Mouse (Mus musculus): ENCODE measurements around the gene Cd68. TPM values are rescaled to one million over a fixed set of nuclear protein-coding genes. Genes with fewer than 3 reads are reported as not detected.

Gene Cd68
- total RNA-seq, 2 experiments from 2014 or later: 17.5 to 19.6 TPM

DNA sequence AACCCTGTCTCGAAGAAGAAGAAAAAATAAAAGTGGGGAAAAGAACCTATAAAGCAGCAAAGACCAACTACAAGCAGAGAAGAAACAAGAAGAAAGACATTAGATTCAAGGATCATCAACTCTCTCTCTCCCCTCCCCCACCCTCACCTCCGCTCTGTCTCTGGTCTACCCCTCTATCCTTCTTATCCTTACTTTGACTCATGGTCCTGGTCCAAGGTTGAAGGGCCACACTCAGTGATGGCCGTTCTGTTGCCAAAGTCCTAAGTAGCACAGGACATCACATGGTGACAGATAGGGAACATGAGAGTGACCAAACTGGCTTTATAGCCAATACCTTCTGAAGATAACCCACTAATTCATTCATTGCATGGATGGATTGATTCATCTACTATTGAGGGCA, 31.4 kb upstream of the Cd68 start:
- intact Hi-C loops (cut with DNase I): no loop called here
- no peak for DNase-seq (ENCODE audit: low spot score in 2 of 2)

- intact Hi-C loops (cut with DNase I): no loop called here
- DNase-seq (ENCODE audit: low spot score in 2 of 2): peak; percentile 23 to 49
These were observed 29.6 kb upstream of the Cd68 start, which contains the start of the genes Tnfsf12 and Tnfsfm13 for GRCm38 (mm10) chr11:69695361-69696181. Gene Tnfsf12, minus strand, starts transcription at chr11:69695849. Gene Tnfsfm13, minus strand, starts transcription at chr11:69696098.

DNA sequence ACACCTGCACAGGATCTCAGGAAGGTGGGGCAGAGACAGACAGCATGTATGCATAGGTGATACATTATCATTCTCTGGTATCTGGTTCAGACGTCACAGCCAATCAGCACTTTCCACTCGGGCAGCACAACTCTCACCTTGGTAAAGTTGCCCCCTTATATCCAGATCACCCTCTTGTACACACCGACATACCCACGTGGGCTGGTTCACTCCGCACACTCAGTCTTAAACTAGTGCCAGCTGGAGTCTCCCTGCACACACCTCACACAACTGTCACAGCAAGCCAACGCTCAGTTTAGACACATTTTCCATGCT, 29.1 kb upstream of the Cd68 start:
- intact Hi-C loops (cut with DNase I): no loop called here
- DNase-seq (ENCODE audit: low spot score in 2 of 2): peak in 1 of 2 experiments; percentile 77

DNA sequence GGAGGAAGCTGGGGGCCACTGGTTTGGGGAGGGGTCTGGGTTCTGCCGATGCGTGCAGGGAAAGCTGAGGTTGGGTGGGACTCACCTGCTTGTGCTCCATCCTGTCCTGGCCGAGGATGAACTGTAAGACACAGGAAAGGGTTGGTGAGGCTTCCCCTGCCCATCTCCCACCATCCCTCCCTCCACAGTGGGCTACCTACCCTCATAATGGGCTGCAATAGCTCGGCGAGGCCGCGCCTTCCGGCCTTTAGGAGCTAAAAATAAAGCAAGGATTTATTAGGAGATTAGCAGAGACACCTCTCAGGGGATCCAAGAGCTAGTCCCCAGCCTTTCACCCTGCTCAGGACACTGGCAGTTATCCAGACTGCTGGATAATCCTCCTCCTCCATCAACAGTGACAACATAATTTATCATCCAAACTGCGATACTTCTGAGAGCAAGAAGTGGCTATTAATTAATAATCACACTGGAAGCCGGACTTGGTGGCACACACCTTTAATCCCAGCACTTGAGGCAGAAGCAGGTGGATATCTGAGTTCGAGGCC, 27.5 kb upstream of the Cd68 start:
- intact Hi-C loops (cut with DNase I): no loop called here
- no peak for DNase-seq (ENCODE audit: low spot score in 2 of 2)

DNA sequence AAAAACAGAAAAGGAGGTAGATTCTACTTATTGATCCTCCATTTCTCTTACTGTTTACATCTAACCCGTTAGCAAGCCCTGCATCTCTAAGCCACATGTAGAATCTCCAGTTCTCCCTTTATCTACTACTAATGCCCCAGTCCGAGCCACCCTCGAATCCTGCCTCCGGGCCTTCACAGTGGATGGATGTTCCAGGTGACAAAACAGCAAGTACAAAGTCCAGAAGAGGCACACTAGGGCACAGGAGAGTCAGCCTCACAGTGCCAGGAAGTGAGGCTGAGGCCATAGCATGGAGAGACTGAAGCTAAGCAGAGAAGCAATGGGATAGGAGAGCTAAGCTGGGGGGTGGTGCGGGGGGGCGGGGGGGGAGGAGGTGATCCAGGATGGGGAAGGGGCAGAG, 26.9 kb upstream of the Cd68 start:
- intact Hi-C loops (cut with DNase I): no loop called here
- DNase-seq (ENCODE audit: low spot score in 2 of 2): no peak

DNA sequence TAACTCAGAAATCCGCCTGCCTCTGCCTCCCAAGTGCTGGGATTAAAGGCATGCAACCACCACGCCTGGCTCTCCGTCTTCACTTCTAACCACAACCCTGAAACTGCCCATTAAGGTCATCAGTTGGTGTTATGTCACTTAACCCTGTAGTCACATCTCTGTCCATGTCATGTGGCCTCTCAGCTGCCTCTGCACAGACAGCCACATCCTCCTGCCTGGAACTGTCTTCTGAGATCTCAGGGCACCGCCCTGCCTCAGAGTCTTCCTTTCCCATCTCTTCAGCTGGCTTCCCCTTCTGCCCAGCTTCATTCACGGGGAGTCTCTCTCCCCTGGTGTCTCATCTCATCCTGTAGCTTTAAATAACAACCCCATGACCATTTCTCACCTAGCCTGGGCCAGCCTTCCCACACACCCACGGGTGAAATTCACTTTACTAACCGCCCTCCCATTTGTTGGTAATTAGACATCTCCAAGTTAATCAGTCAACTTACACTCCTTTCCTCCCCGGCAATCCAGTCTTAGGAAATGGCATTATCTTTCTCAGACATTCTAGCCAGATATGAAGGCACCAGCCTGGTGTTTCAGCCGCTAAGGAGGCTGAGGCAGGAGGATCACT, 26.4 kb upstream of the Cd68 start:
- DNase-seq (ENCODE audit: low spot score in 2 of 2): no peak
- intact Hi-C loops (cut with DNase I): no loop called here

DNA sequence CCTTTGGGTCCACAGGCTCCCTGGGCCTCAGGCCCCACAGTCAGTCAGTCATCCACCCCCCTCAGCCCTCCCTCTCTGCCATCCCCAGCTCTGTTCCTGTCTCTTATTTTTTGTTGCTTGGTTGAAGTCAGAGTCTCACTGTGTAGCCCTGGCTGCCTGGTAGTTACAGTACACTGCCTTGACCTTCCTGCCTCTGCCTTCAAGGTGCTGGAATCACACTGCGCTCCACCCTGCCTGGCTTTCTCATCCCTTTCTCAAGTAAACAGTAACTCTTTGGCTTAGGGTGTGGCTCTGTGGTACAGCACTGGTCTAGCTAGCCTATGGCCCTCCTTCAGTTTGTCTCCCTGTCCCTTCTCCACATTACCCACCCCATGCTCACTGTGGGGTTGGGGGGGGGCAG, 23.9 kb upstream of the Cd68 start:
- no peak for DNase-seq (ENCODE audit: low spot score in 2 of 2)
- intact Hi-C loops (cut with DNase I): no loop called here

GRCm38 (mm10) chr11:69687061-69687460, 21.1 kb upstream of the Cd68 start:
- intact Hi-C loops (cut with DNase I): no loop called here
- DNase-seq (ENCODE audit: low spot score in 2 of 2): no peak

GRCm38 (mm10) chr11:69686377-69686776, 20.4 kb upstream of the Cd68 start:
- no peak for DNase-seq (ENCODE audit: low spot score in 2 of 2)
- intact Hi-C loops (cut with DNase I): no loop called here

GRCm38 (mm10) chr11:69685526-69686148, 19.7 kb upstream of the Cd68 start, which contains the start of gene Tnfsf13:
Gene Tnfsf13, minus strand, starts transcription at chr11:69685784.
- intact Hi-C loops (cut with DNase I): no loop called here
- DNase-seq (ENCODE audit: low spot score in 2 of 2): peak; percentile 50 to 70

DNA sequence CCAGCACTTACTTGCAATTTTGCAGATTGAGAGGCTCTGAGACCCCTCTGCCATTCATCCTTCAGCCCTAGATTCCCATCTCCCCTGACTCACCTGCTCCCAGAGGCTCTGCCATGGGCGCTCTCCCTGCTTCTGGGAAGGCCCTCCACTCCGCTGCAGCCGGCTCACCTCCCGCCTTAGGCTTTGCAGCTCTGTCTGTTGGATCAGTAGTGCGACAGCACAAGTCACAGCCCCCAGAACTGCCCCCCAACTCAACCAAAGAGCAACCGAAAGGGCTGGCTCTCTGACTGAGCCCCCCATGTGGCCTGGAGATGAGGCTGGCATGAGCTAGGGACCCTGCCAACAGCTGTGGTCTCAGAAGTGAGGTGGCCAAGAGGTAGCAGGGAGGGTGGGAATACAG, 19.0 kb upstream of the Cd68 start:
- DNase-seq (ENCODE audit: low spot score in 2 of 2): no peak
- intact Hi-C loops (cut with DNase I): loop anchor here (5.0 kb wide), 2 partner anchors 192 to 237 kb away; partner anchors contain the start of genes Eif5a and Tmem95

GRCm38 (mm10) chr11:69684128-69684745, 18.3 kb upstream of the Cd68 start:
- intact Hi-C loops (cut with DNase I): loop anchor here (5.0 kb wide), 2 partner anchors 193 to 238 kb away; partner anchors contain the start of genes Eif5a and Tmem95
- no peak for DNase-seq (ENCODE audit: low spot score in 2 of 2)

DNA sequence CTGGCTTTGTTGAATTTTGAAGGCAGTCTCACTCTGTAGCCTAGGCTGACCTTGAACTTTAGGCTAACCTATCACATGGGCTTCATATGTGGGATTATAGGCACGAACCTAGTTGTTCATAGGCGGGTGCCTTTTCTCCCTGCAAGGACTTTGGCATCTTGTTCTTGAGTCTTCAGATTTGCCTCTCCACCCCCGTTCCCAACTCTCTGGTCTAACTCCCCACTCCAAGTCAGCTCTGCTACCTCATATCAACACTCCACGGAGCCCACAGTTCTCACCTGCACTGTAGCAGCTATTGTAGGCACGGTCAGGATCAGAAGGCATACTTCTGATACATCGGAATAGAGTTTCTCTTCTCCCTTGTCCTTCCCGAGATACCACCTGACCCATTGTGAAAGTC, 17.6 kb upstream of the Cd68 start:
- intact Hi-C loops (cut with DNase I): loop anchor here (2.0 to 5.0 kb wide), 3 partner anchors 149 to 239 kb away; partner anchors contain the start of genes Eif5a and Tmem95

GRCm38 (mm10) chr11:69682840-69683533, 17.0 kb upstream of the Cd68 start:
- intact Hi-C loops (cut with DNase I): loop anchor here (1.0 to 5.0 kb wide), 4 partner anchors 75 to 239 kb away; partner anchors contain the start of genes Eif5a, Polr2a and Tmem95
- DNase-seq (ENCODE audit: low spot score in 2 of 2): peak; percentile 85 to 91

More for the DNA sequence above, 17.6 kb upstream of the Cd68 start:
- DNase-seq (ENCODE audit: low spot score in 2 of 2): no peak

GRCm38 (mm10) chr11:69682209-69682839, 16.4 kb upstream of the Cd68 start:
- intact Hi-C loops (cut with DNase I): loop anchor here (1.0 to 5.0 kb wide), 4 partner anchors 76 to 240 kb away; partner anchors contain the start of genes Eif5a, Polr2a and Tmem95
- DNase-seq (ENCODE audit: low spot score in 2 of 2): no peak

GRCm38 (mm10) chr11:69681314-69682208, 15.6 kb upstream of the Cd68 start, which contains the start of gene Senp3:
Gene Senp3, minus strand, starts transcription at chr11:69682084.
- DNase-seq (ENCODE audit: low spot score in 2 of 2): peak; percentile 99
- intact Hi-C loops (cut with DNase I): loop anchor here (1.0 to 5.0 kb wide), 4 partner anchors 77 to 241 kb away; partner anchors contain the start of genes Eif5a, Polr2a and Tmem95
